Mouse (Mus musculus): ENCODE measurements around the gene Prrc2b.

DNA sequence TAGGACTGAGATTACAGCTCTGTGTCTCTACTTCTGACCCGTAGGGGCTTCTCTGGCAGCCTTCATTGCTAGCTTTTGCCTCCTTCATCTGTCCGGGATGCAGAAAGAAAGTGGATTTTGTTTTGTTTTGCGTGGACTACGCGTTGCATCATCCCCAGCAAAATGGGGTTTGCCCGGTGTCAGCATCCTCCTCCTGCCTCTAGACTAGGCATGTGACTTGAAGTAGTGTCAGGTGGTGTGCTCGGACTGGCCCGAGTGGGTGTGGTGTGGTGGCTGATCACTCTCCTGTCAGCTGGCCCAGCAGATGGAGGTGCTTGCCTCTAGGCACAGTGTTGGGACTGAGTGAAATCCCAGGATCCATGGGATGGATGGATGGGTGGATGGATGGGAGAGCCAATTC, 11.2 kb downstream of the Prrc2b start:
- TF ChIP-seq CTCF (IDR thresholded peaks at IDR 0.05; ENCODE audit: extremely low read depth, insufficient read depth, insufficient read length, insufficient replicate concordance) (no peak), POLR2A (IDR thresholded peaks at IDR 0.05; ENCODE audit: low read depth, low read length) (no peak)

Measured in spleen, adult 2 months (tissue).